Mouse (Mus musculus): ENCODE results near the gene Gm12169.

GRCm38 (mm10) chr11:46564671-46565070 is 40.7 kb downstream of the Gm12169 start:
- TF ChIP-seq GATA1 (IDR thresholded peaks at IDR 0.05; ENCODE audit: borderline replicate concordance, low read length): no peak
- no peak for TF ChIP-seq FLI1 (IDR thresholded peaks at IDR 0.05; ENCODE audit: low read length)
